ENCODE assay signal across 8 mouse cellular contexts in genomic region chr11:117311127-117311800, GRCm38 (mm10).
DNase-seq lines count a peak whose midpoint lies in the region; ATAC-seq and TF ChIP-seq lines count a peak whose summit lies in the region.

No protein-coding gene starts in this region.

- no peak overlapping the region for H3K4me2 ChIP-seq in hindbrain, postnatal 0 days (ENCODE audit: low read depth, low read length)

- H3K36me3 ChIP-seq in hindbrain, postnatal 0 days (ENCODE audit: insufficient read depth, low read length) = no peaks in the 10 kb centered on the region

- H3K27me3 ChIP-seq in hindbrain, postnatal 0 days (ENCODE audit: insufficient read depth, low read length) = no peaks in the 10 kb centered on the region

- no peak for ATAC-seq in hindbrain, postnatal 0 days

- peak; percentile 70 for DNase-seq in testis, postnatal 10 days (ENCODE audit: low spot score)
- no peak for DNase-seq in testis, postnatal 14 days (ENCODE audit: low spot score)
- DNase-seq in brain, embryonic 14.5 days (ENCODE audit: low read depth) = peak; percentile 86
- peak; percentile 87 for DNase-seq in gastrocnemius, adult 18-20 months (ENCODE audit: low spot score)
- DNase-seq in hindbrain, postnatal 0 days (ENCODE audit: low spot score) = peak; percentile 53
- DNase-seq in lung, postnatal 10 days = peak; percentile 93
- no peak for DNase-seq in spleen, postnatal 36 days (ENCODE audit: low spot score in 2 of 2)
- DNase-seq in yolk sac, embryonic 10.5 days (ENCODE audit: low spot score) = no peak

- no peak for TF ChIP-seq POLR2A in brain, embryonic 14.5 days (IDR thresholded peaks at IDR 0.05; ENCODE audit: borderline replicate concordance, extremely low read depth, insufficient read depth, insufficient read length, poor library complexity, severe bottlenecking)

- peak overlapping the region; percentile 48 for H3K27ac ChIP-seq in hindbrain, postnatal 0 days

- H3K9me3 ChIP-seq in hindbrain, postnatal 0 days (ENCODE audit: low read length) = no peaks in the 10 kb centered on the region

- no peak overlapping the region; the same call in 1 of the 2 replicates for H3K9ac ChIP-seq in hindbrain, postnatal 0 days (replicated peaks; ENCODE audit: low read length)

- H3K4me3 ChIP-seq in hindbrain, postnatal 0 days (ENCODE audit: low read length) = no peak overlapping the region

- TF ChIP-seq CTCF in brain, embryonic 14.5 days (IDR thresholded peaks at IDR 0.05; ENCODE audit: borderline replicate concordance, extremely low read depth, insufficient read depth, insufficient read length) = no peak
- no peak for TF ChIP-seq CTCF in hindbrain, postnatal 0 days (IDR thresholded peaks at IDR 0.05; ENCODE audit: low read depth)

- peaks cover 35% of the 10 kb centered on the region for H3K4me1 ChIP-seq in hindbrain, postnatal 0 days (ENCODE audit: insufficient read depth, low read length)

- 31% methylated on average over 15 of the region's 15 CpGs for WGBS in hindbrain, postnatal 0 days

Comparison
In these comparisons a context has a peak if more than half of its experiments do, and no peak if none do; other contexts are left out.
1. DNase-seq: peak in testis, postnatal 10 days (single experiment), brain, embryonic 14.5 days (single experiment), gastrocnemius, adult 18-20 months (single experiment), hindbrain, postnatal 0 days (single experiment) and lung, postnatal 10 days (single experiment); none in testis, postnatal 14 days (single experiment), spleen, postnatal 36 days (0 of 2) and yolk sac, embryonic 10.5 days (single experiment).